Mouse (Mus musculus) lung, postnatal 4 days (tissue): Measurements from ENCODE around the gene Gm4846.
"Not testable (repeated sequence)": the region's sequence is repeated elsewhere in the genome, so short reads cannot be mapped to it uniquely, and the experiment has no call there.

Experiments used
- DNase-seq, 2 experiments: peaks; one replicate each; pipeline ENCODE4 v3.0.0; 2021

The Gm4846 gene

DNA sequence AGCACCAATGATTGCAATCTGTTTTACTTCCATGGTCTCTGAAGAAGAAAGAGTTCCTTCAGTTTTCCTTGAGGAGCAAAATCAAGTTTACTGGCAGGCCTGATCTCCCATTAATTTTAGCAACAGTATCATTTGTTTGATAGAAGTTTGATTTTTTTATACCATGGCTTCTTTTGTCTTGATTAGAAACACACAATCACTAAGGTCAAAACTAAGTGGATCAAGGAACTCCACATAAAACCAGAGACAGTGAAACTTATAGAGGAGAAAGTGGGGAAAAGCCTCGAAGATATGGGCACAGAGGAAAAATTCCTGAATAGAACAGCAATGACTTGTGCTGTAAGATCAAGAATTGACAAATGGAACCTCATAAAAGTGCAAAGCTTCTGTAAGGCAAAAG, at the start of gene Gm4846:
Gene Gm4846 (minus strand): TSS at position 101 of the 400 bp plus-strand sequence.
- not testable (repeated sequence) for DNase-seq

DNA sequence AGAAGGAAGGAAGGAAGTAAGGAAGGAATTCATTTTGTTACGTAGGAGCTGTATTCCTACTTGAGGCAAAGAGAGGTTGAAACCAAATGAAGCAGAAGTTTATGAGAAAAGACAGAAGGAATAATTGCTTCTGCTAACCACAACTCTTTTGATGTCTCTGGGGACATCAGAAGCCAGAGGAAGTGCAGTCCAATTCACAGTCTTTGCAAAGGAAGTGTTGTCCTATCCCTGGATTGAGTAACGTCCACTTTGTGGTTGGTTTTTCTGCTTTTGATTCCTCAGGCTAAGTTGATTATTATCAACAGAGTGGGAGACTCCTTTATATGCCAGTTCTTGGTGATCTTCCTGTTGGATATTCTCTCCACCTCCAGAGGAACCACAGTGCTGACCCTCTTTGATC, 34.1 kb upstream of the Gm4846 start:
- not testable (repeated sequence) for DNase-seq

DNA sequence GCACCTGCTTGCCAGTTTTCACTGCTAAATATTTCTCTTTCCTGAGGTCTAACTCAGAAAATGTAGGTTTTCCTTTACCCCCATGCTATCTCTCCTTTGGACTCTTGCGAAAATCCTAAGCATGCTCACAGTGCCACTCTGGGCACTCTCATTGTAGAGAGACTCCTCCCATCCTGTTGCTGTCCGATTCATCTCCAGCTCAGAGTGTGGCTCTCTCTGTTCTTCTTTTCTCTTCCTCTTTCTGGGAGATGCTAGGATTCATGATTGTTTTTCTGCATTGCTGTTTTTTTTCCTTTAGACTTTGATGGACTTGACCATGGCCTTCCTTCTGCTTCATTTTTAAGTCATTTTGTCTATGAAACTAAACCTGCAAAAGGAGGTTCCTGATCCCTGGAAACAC, 27.3 kb upstream of the Gm4846 start:
- DNase-seq, result not testable (repeated sequence)

DNA sequence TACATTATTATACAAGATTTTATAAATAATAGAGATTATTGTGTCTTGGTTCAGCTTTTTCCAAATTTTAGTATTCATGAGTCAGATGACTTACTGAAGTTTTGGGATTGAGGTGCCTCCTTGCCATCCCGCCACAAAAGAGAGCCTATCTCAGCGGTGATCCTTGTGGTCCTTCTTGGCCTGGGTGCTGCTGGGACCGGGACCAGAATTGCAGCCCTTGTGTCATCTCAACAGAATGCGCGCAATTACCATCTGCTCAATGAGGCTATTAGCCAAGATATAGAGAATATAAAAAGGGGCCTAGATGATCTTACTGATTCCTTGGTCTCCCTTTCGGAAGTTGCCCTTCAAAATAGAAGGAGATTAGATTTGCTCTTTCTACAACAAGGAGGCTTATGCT, 22.2 kb upstream of the Gm4846 start:
- DNase-seq, result not testable (repeated sequence)

DNA sequence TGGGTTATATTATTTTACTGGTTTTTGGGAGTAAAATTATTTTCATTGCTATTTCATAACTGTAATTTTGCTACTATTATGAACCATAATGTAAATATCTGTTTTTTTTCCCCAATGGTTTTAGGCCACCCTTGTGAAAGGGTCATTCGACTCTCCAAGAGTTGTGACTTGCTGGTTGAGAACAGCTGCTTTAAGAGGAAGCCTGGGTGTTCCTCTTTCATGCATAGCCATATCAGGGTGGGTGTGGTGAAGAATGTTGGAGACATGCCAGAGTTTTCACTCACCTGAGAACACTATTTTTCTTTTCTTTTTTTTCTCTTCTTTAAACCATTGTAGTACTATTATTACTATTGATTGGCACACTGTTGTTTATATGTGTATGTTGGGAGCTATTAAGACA, 19.2 kb upstream of the Gm4846 start:
- DNase-seq, result no peak

DNA sequence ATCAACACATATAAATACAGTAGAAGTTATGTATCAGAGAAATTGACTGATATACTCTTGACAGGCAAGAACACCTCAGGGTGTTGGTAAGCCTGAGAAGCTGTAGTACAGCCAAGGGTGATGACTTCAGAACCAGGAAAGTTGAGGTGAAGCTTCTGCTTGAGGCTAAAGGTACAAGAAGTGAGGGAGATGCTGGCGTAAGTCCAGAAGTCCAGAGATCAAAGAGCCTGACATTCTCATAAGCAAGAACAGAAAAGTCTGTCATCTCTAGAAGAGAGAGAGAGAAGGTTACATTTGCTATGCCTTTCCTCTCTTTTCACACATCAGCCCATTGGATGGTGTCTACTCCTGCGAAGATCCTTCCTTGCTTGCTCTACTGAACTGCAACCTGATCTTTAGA, 6.8 kb upstream of the Gm4846 start:
- not testable (repeated sequence) for DNase-seq

DNA sequence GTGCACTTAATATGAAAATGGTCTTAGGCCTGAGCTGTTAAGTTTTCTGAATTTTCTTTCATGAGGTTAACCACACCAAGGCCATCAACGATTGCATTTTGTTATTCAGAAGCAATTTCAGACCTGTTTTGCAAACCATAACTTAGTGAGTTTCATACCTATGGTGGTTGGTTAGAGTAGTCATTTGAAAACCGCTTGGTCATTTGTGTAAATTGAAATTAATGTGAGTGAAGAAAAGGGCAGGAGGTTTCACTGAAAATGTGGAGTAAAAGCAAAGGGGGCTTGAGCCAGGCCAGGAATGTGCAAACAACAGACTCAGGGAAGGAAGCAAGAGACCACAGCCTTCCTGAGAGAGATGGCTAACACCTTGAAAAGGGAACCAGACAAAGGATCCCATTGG, 17.9 kb downstream of the Gm4846 start:
- DNase-seq, result no peak

DNA sequence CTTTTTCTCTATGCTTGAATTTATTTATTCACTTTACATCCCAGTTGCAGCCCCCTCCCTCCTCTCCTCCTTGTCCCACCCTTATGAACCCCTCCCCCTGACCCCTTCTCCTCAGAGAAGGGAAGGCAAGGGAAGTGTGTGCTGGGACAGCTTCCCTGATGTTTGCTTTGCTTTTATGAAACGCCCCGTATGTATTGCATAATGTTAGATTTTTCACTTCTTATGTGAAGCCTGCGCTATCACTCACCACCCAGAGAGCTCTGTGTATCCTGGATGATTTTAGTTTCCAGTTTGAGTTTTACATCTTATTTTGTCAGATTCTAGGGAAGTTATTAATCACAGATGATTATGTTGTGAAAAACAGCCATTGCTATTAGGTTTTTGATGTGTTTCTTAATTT, 30.2 kb downstream of the Gm4846 start:
- no peak for DNase-seq

DNA sequence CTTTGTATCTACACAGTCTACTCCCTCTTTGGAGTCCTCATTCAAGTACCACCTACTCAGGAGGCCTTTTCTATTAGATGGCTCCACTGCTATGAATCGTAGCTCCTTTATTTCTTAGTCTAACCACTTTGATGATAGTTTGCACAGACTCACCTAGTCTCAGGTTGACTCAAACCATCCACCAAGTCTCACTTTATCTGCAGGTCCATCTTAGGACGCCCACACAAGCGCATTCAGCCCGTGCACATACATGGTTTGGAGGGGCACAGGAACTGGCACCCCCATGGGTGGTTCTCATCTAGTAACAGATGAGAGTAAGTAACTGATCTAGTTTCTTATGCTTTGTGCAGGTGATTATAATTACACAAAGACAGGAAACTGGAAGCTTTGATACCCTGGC, 34.8 kb downstream of the Gm4846 start:
- no peak for DNase-seq

DNA sequence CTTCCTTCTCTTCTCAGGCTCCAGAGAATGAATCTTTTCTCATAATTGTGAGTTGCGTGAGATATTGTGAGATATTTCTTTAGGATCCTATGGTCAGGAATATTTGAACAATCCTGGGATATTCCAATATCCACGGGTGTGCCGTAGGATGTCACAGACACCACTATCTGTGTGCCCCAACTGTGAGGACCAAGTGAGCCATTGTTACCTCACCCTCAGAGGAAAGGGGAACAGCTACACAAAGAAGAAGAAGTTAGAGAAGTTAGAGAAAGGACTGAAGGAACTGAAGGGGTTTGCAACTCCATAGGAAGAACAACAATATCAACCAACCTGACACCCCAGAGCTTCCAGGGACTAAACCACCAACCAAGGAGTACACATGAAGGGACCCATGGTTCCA, 55.4 kb downstream of the Gm4846 start:
- no peak for DNase-seq

DNA sequence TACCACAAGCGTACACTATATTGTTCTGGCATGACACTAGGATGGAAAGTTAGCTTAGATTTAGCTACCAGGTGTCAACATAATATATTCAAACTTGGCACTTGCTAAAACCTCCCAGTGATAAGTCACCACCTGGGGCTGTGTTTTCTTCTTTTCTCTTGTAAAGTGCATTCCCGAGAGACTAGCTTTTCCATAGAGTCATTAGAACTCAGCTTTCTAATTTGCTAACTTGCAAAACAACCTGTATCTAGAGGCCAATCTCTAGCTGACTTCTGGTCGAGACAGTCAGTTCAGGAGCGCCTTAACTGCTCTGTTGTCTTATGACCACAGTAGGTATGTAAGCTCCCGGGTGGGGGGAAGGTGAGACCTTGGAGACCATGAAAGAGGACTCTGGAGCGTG, 58.0 kb downstream of the Gm4846 start:
- DNase-seq, result no peak
